Mouse (Mus musculus): Measurements from ENCODE around the gene Cpt1c. TPM values are rescaled to one million over a fixed set of nuclear protein-coding genes. Genes with fewer than 3 reads are reported as not detected.

Gene Cpt1c
- polyA plus RNA-seq, 1 experiment: 73.3 TPM

DNA sequence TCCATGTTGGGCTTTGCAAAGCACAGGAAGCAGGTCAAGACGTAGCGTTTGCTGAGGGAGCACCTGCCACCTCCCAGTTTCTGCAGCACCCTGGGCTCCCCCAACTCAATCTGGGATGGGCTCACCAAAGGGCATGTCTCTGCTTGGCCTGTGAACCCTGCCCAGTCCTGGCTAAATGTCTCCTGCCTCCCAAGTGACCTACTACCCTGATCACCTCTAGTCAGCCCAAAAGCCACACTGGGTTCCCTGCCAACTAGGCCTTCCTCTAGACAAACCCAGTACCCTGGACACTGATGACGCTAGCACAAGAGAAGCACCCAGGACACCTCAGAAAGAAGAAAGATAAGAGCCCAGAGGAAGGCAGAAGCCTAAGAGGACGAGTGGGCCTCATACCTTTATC is 38.2 kb upstream of the Cpt1c start:
- Histone ChIP-seq H3K27me3 (ENCODE audit: control insufficient read depth, insufficient read depth, low read length, poor library complexity, severe bottlenecking) (no peaks in the 10 kb centered on the region), H3K4me1 (ENCODE audit: control insufficient read depth, insufficient read depth, low read length) (no peaks in the 10 kb centered on the region), H3K9ac (ENCODE audit: low read depth, poor library complexity, severe bottlenecking) (no peak overlapping the region), H3K27ac (ENCODE audit: insufficient read depth, low read length) (no peak overlapping the region), H3K4me3 (ENCODE audit: low read depth, low read length) (no peak overlapping the region), H3K9me3 (replicated peaks; ENCODE audit: control insufficient read depth, insufficient read depth, low read length, poor library complexity, severe bottlenecking) (no peaks in the 10 kb centered on the region), H3K36me3 (ENCODE audit: control insufficient read depth, insufficient read depth, low read length, poor library complexity, severe bottlenecking) (peaks cover 17% of the 10 kb centered on the region; the same call in 1 of the 2 replicates)
- TF ChIP-seq POLR2A (IDR thresholded peaks at IDR 0.05; ENCODE audit: insufficient read depth, low read length) (no peak), CTCF (IDR thresholded peaks at IDR 0.05; ENCODE audit: low read depth, low read length) (no peak), EP300 (IDR thresholded peaks at IDR 0.05; ENCODE audit: insufficient read depth, low read depth, low read length) (no peak)

DNA sequence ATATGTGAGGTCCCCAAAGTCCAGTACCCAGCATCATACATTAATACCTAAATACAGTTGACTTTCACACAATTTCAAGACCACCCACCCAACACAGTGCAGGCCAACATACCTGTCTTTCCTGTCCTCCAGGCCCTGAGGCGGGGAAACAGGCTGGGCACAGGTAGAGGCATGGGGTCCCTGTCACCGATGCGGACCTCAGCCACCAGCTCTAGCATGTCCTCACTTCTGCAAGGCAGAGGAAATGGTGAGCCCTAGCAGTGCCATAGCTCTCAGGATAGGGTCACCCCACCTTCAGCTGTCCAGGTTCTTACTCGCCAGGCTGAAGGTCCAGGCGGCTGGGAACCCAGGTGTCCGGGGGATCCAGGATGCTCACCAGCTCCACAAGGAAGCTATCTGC is 37.4 kb upstream of the Cpt1c start:
- Histone ChIP-seq H3K27me3 (ENCODE audit: control insufficient read depth, insufficient read depth, low read length, poor library complexity, severe bottlenecking) (no peaks in the 10 kb centered on the region), H3K4me3 (ENCODE audit: low read depth, low read length) (no peak overlapping the region), H3K27ac (ENCODE audit: insufficient read depth, low read length) (no peak overlapping the region), H3K36me3 (ENCODE audit: control insufficient read depth, insufficient read depth, low read length, poor library complexity, severe bottlenecking) (peaks cover 18% of the 10 kb centered on the region; the same call in 1 of the 2 replicates), H3K9ac (ENCODE audit: low read depth, poor library complexity, severe bottlenecking) (no peak overlapping the region), H3K9me3 (replicated peaks; ENCODE audit: control insufficient read depth, insufficient read depth, low read length, poor library complexity, severe bottlenecking) (no peaks in the 10 kb centered on the region), H3K4me1 (ENCODE audit: control insufficient read depth, insufficient read depth, low read length) (no peaks in the 10 kb centered on the region)
- TF ChIP-seq POLR2A (IDR thresholded peaks at IDR 0.05; ENCODE audit: insufficient read depth, low read length) (no peak), CTCF (IDR thresholded peaks at IDR 0.05; ENCODE audit: low read depth, low read length) (no peak), EP300 (IDR thresholded peaks at IDR 0.05; ENCODE audit: insufficient read depth, low read depth, low read length) (no peak)

- Histone ChIP-seq H3K4me1 (ENCODE audit: control insufficient read depth, insufficient read depth, low read length) (no peaks in the 10 kb centered on the region), H3K9ac (ENCODE audit: low read depth, poor library complexity, severe bottlenecking) (peak overlapping the region; percentile 11; the same call in 1 of the 2 replicates), H3K27ac (ENCODE audit: insufficient read depth, low read length) (no peak overlapping the region), H3K4me3 (ENCODE audit: low read depth, low read length) (no peak overlapping the region), H3K36me3 (ENCODE audit: control insufficient read depth, insufficient read depth, low read length, poor library complexity, severe bottlenecking) (peaks cover 27% of the 10 kb centered on the region), H3K27me3 (ENCODE audit: control insufficient read depth, insufficient read depth, low read length, poor library complexity, severe bottlenecking) (no peaks in the 10 kb centered on the region), H3K9me3 (replicated peaks; ENCODE audit: control insufficient read depth, insufficient read depth, low read length, poor library complexity, severe bottlenecking) (no peaks in the 10 kb centered on the region)
- TF ChIP-seq EP300 (IDR thresholded peaks at IDR 0.05; ENCODE audit: insufficient read depth, low read depth, low read length): no peak
- TF ChIP-seq POLR2A (IDR thresholded peaks at IDR 0.05; ENCODE audit: insufficient read depth, low read length): no peak
- TF ChIP-seq CTCF (IDR thresholded peaks at IDR 0.05; ENCODE audit: low read depth, low read length): no peak
Measured at GRCm38 (mm10) chr7:45008411-45008810, 33.8 kb upstream of the Cpt1c start.

GRCm38 (mm10) chr7:45007846-45008245 is 33.2 kb upstream of the Cpt1c start:
- Histone ChIP-seq H3K4me3 (ENCODE audit: low read depth, low read length) (peak overlapping the region; percentile 11), H3K27ac (ENCODE audit: insufficient read depth, low read length) (no peak overlapping the region), H3K27me3 (ENCODE audit: control insufficient read depth, insufficient read depth, low read length, poor library complexity, severe bottlenecking) (no peaks in the 10 kb centered on the region), H3K9ac (ENCODE audit: low read depth, poor library complexity, severe bottlenecking) (peak overlapping the region; percentile 11; the same call in 1 of the 2 replicates), H3K9me3 (replicated peaks; ENCODE audit: control insufficient read depth, insufficient read depth, low read length, poor library complexity, severe bottlenecking) (no peaks in the 10 kb centered on the region), H3K4me1 (ENCODE audit: control insufficient read depth, insufficient read depth, low read length) (no peaks in the 10 kb centered on the region), H3K36me3 (ENCODE audit: control insufficient read depth, insufficient read depth, low read length, poor library complexity, severe bottlenecking) (peaks cover 32% of the 10 kb centered on the region)
- no peak for TF ChIP-seq CTCF (IDR thresholded peaks at IDR 0.05; ENCODE audit: low read depth, low read length)
- no peak for TF ChIP-seq EP300 (IDR thresholded peaks at IDR 0.05; ENCODE audit: insufficient read depth, low read depth, low read length)
- TF ChIP-seq POLR2A (IDR thresholded peaks at IDR 0.05; ENCODE audit: insufficient read depth, low read length): no peak

- peaks cover 26% of the 10 kb centered on the region for H3K36me3 ChIP-seq (ENCODE audit: control insufficient read depth, insufficient read depth, low read length, poor library complexity, severe bottlenecking)
- TF ChIP-seq POLR2A (IDR thresholded peaks at IDR 0.05; ENCODE audit: insufficient read depth, low read length) (no peak), EP300 (IDR thresholded peaks at IDR 0.05; ENCODE audit: insufficient read depth, low read depth, low read length) (no peak), CTCF (IDR thresholded peaks at IDR 0.05; ENCODE audit: low read depth, low read length) (no peak)
- peak overlapping the region; percentile 11 for H3K4me3 ChIP-seq (ENCODE audit: low read depth, low read length)
- no peak overlapping the region for H3K9ac ChIP-seq (ENCODE audit: low read depth, poor library complexity, severe bottlenecking)
- H3K27ac ChIP-seq (ENCODE audit: insufficient read depth, low read length): no peak overlapping the region
- no peaks in the 10 kb centered on the region for H3K4me1 ChIP-seq (ENCODE audit: control insufficient read depth, insufficient read depth, low read length)
- H3K9me3 ChIP-seq (replicated peaks; ENCODE audit: control insufficient read depth, insufficient read depth, low read length, poor library complexity, severe bottlenecking): no peaks in the 10 kb centered on the region
- H3K27me3 ChIP-seq (ENCODE audit: control insufficient read depth, insufficient read depth, low read length, poor library complexity, severe bottlenecking): no peaks in the 10 kb centered on the region
Measured at GRCm38 (mm10) chr7:45007141-45007540, 32.5 kb upstream of the Cpt1c start.

- Histone ChIP-seq H3K4me3 (ENCODE audit: low read depth, low read length) (no peak overlapping the region), H3K9ac (ENCODE audit: low read depth, poor library complexity, severe bottlenecking) (no peak overlapping the region), H3K36me3 (ENCODE audit: control insufficient read depth, insufficient read depth, low read length, poor library complexity, severe bottlenecking) (peaks cover 30% of the 10 kb centered on the region), H3K27ac (ENCODE audit: insufficient read depth, low read length) (no peak overlapping the region), H3K9me3 (replicated peaks; ENCODE audit: control insufficient read depth, insufficient read depth, low read length, poor library complexity, severe bottlenecking) (no peaks in the 10 kb centered on the region), H3K4me1 (ENCODE audit: control insufficient read depth, insufficient read depth, low read length) (no peaks in the 10 kb centered on the region), H3K27me3 (ENCODE audit: control insufficient read depth, insufficient read depth, low read length, poor library complexity, severe bottlenecking) (no peaks in the 10 kb centered on the region)
- TF ChIP-seq EP300 (IDR thresholded peaks at IDR 0.05; ENCODE audit: insufficient read depth, low read depth, low read length) (no peak), POLR2A (IDR thresholded peaks at IDR 0.05; ENCODE audit: insufficient read depth, low read length) (no peak), CTCF (IDR thresholded peaks at IDR 0.05; ENCODE audit: low read depth, low read length) (no peak)
Measured at GRCm38 (mm10) chr7:45006503-45006902, 31.9 kb upstream of the Cpt1c start.
